Mouse (Mus musculus) macrophage (primary cell): ENCODE data around the gene Dcun1d4. TPM values are rescaled to one million over a fixed set of nuclear protein-coding genes. Genes with fewer than 3 reads are reported as not detected.

Source experiments
- H3K27ac ChIP-seq: fragments of 350-480 bp; formaldehyde crosslinking; 2 replicates; pipeline ENCODE4 v1.9.0; 2021
- H3K36me3 ChIP-seq: fragments of 350-480 bp; formaldehyde crosslinking; 2 replicates; pipeline ENCODE4 v1.9.0; 2021; ENCODE audit errors: inconsistent target
- H3K4me3 ChIP-seq: fragments of 350-480 bp; formaldehyde crosslinking; 2 replicates; pipeline ENCODE4 v1.9.0; 2021; ENCODE audit errors: inconsistent target
- H3K79me2 ChIP-seq: fragments of 350-480 bp; formaldehyde crosslinking; 2 replicates; pipeline ENCODE4 v1.9.0; 2021; ENCODE audit errors: inconsistent target
- WGBS: methylation state at CpG from one replicate; pipeline ENCODE4 v1.1.7; 2026; ENCODE audit warnings: inconsistent platforms; ENCODE audit not compliant: missing documents; 5-methylcytosine and 5-hydroxymethylcytosine counted together
- polyA plus RNA-seq: library from polyadenylated mRNA; stranded (reverse); fragments of 250-400 nt; gene quantifications from 3 replicates; pipeline ENCODE4 v1.2.4, GENCODE M21; 2018; ENCODE audit warnings: inconsistent platforms

Gene Dcun1d4
- polyA plus RNA-seq, 1 experiment from 2014 or later = 4.0 TPM

DNA sequence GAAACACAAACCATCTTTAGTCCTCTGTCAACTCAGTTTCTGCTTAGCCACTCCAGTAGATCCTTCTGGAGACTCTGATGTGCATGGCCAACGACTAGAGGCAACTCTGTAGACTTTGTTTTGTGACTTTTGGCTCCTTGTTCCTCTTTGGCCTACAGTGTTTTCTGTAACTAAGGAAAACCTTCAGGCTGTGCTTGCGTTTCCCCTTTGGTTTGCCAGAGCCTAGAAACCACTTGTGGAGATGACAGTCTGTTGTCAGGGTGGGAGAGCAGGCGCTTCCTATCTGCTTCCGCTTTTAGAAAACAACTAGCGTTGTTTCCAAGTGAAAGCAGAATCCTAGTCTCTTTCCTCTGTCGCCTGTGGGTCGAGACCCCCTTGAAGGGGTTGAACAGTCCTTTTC, 67.4 kb downstream of the Dcun1d4 start:
- Histone ChIP-seq H3K4me3 (no peak overlapping the region), H3K79me2 (no peaks in the 10 kb centered on the region), H3K36me3 (no peaks in the 10 kb centered on the region), H3K27ac (no peak overlapping the region)
- 46% methylated on average over 7 of the region's 7 CpGs for WGBS

DNA sequence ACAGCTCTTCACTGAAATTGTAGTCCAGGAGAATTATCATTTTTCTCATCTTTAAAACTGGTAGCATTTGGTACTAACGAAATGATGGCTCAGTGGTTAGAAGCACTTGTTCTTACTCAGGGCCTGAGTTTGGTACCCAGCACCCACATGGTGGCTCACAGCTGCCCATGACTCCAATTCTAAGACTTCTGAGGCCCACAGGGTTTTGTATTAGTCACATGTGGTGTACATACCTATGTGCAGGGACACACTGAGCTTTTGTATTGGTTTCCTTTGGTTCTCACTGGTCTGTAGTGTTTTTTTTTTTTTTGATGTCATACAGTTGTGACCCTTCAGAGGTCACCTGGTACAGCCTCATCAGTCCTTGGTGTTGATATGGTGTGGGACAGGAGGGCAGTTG, 68.0 kb downstream of the Dcun1d4 start:
- Histone ChIP-seq H3K36me3 (no peaks in the 10 kb centered on the region), H3K27ac (no peak overlapping the region), H3K4me3 (no peak overlapping the region), H3K79me2 (no peaks in the 10 kb centered on the region)
- WGBS = 100% methylated on average over 1 of the region's 1 CpGs

DNA sequence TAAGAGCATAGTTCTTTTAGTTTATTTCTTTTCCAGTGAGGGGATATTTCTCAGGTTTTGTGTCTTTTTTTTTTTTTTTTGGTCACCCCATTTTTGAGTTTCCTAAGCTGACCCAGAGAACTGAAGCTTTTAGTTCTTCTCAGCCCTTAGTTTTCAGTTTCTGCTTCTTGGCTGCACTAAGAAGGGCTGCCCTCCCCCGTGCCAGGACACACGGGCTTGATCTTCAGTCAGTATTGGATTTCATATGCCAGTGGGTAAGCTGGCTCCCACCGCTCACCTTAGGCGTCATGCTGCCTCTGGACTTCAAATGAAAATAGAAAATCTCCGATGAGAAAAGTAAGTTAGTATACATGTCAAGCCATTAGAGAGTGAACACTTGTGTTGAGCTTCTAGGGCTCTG, 71.0 kb downstream of the Dcun1d4 start:
- Histone ChIP-seq H3K79me2 (no peaks in the 10 kb centered on the region), H3K36me3 (no peaks in the 10 kb centered on the region), H3K4me3 (no peak overlapping the region), H3K27ac (no peak overlapping the region)
- WGBS = 100% methylated on average over 4 of the region's 5 CpGs

DNA sequence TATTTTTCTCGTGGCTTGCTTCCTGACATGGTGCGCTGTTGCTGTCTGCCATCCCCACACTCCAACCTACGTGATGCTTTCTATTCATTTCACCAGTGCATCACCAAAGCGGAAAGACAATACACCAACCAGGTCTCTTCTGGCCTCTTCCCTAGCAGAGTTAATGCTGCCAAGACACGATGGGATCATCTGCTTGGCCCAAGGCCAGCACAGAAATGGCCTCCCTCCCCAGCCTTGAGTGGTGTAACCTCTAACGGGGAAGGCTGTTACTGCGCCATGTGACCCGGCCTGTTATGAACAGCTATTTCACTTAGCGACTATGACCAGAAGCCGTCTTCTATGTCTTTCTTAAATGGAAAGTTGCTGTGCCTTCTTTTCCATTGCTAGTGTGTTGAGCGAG, 73.1 kb downstream of the Dcun1d4 start:
- Histone ChIP-seq H3K79me2 (no peaks in the 10 kb centered on the region), H3K27ac (no peak overlapping the region), H3K36me3 (no peaks in the 10 kb centered on the region), H3K4me3 (no peak overlapping the region)
- 93% methylated on average over 11 of the region's 11 CpGs for WGBS

DNA sequence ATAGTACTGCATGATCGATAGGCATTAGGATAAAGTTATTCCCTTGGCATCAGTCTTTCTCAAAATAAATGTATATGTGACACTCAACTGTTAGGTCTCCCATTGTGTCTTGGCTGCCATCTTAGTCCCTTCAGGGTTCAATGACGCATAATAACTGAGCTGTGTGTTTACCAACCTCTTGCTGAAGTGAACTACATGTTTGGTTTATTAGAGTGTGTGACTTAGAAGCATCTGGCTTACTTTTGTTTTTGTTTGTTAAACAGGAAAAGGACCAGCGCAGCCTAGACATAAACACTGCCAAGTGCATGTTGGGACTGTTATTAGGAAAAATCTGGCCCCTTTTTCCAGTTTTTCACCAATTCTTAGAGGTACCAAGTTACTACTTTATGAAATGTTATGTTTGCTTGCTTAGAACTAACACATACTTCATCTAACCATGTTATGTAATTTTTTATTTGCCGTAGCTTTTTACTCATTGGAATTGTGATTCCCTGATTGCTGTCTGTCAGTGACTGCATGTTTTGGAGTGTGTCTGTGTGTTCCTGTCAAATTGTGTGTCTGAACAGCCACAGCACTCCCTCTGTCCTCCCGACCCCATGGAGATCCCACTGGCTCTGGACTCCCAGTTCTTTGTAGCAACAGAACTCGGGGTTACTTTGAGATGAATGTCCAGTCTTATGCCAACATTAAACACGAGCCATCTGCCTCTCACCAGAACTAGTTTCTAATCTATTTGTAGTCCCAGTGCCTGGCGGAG, 74.5 kb downstream of the Dcun1d4 start:
- Histone ChIP-seq H3K79me2 (no peaks in the 10 kb centered on the region), H3K4me3 (no peak overlapping the region), H3K36me3 (no peaks in the 10 kb centered on the region), H3K27ac (no peak overlapping the region)
- WGBS = 94% methylated on average over 8 of the region's 8 CpGs

GRCm38 (mm10) chr5:73556733-73557425, 76.1 kb downstream of the Dcun1d4 start:
- H3K4me3 ChIP-seq = no peak overlapping the region
- WGBS = 88% methylated on average over 12 of the region's 12 CpGs
- H3K36me3 ChIP-seq = no peaks in the 10 kb centered on the region
- no peak overlapping the region for H3K27ac ChIP-seq
- H3K79me2 ChIP-seq = no peaks in the 10 kb centered on the region

- Histone ChIP-seq H3K4me3 (no peak overlapping the region), H3K36me3 (no peaks in the 10 kb centered on the region), H3K27ac (no peak overlapping the region), H3K79me2 (no peaks in the 10 kb centered on the region)
- WGBS = 89% methylated on average over 6 of the region's 6 CpGs
Measured at GRCm38 (mm10) chr5:73558756-73559155, 78.0 kb downstream of the Dcun1d4 start.

DNA sequence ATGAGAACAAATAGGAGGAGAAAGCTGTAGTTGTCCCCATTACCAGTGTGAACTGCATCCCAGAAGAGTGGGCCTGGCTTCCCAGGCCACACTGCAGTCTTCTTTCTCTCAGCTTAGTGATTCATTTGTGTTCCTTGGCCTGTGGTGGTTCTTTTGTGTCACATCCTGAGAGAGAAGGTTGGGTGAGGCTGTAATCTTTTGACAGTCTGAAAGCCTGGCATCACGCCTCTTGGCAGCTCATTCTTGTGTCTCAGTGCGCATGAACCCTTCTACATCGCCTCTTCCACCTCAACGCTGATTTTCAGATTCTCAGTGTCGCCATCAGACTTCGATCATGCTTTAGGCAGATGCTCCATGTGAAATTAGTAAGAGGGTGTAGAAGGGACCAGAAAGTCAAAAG, 83.2 kb downstream of the Dcun1d4 start:
- H3K4me3 ChIP-seq = no peak overlapping the region
- H3K27ac ChIP-seq = no peak overlapping the region
- H3K79me2 ChIP-seq = no peaks in the 10 kb centered on the region
- no peaks in the 10 kb centered on the region for H3K36me3 ChIP-seq
- WGBS = 88% methylated on average over 6 of the region's 6 CpGs

DNA sequence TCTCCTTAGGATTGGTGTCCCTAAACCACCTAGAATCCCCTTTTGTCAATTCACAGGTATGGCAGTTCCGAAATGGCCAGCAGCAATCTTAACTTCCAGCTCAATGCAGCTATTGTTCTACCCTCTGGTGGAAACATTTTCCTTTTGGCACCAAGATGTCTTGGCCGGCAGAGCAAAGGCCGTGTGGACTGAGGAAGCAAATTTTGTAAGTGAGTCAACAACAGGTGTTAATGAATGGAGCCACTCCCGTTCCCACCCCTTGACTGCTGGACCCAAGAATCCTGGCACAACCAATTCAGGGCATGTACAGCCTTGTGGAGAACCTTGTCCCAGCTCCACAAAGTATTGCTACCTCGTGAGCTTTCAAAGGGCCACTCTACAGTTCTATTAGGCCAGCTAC, 85.3 kb downstream of the Dcun1d4 start:
- WGBS = 84% methylated on average over 4 of the region's 5 CpGs
- H3K36me3 ChIP-seq = no peaks in the 10 kb centered on the region
- H3K79me2 ChIP-seq = no peaks in the 10 kb centered on the region
- no peak overlapping the region for H3K4me3 ChIP-seq
- no peak overlapping the region for H3K27ac ChIP-seq

DNA sequence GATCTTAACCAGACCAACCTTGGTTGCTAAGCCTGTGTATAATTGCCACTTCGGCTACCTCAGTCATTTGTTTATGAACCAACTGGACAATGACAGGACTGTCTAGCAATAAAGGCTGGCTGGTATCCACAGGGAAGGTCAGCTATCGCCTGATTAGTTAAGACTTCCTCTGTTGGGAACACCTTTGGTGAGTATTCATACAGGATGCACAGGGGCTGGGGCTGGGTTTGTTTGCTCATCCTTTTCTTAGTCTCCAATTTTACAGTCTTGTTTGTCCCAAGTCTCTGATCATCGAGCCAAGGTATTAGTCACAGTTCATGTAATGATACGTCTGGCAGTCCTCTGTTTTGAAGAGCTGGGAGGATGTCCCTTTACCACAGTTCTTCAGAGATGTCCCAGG, 86.1 kb downstream of the Dcun1d4 start:
- 87% methylated on average over 4 of the region's 4 CpGs for WGBS
- H3K27ac ChIP-seq = no peak overlapping the region
- H3K79me2 ChIP-seq = no peaks in the 10 kb centered on the region
- no peak overlapping the region for H3K4me3 ChIP-seq
- H3K36me3 ChIP-seq = no peaks in the 10 kb centered on the region

GRCm38 (mm10) chr5:73569181-73569580, 88.4 kb downstream of the Dcun1d4 start:
- Histone ChIP-seq H3K36me3 (no peaks in the 10 kb centered on the region), H3K79me2 (no peaks in the 10 kb centered on the region), H3K4me3 (no peak overlapping the region), H3K27ac (no peak overlapping the region)
- 85% methylated on average over 5 of the region's 5 CpGs for WGBS

GRCm38 (mm10) chr5:73571395-73572156, 90.8 kb downstream of the Dcun1d4 start:
- Histone ChIP-seq H3K36me3 (no peaks in the 10 kb centered on the region), H3K4me3 (no peak overlapping the region), H3K27ac (no peak overlapping the region), H3K79me2 (no peaks in the 10 kb centered on the region)
- 89% methylated on average over 6 of the region's 6 CpGs for WGBS

- Histone ChIP-seq H3K27ac (no peak overlapping the region), H3K79me2 (no peaks in the 10 kb centered on the region), H3K36me3 (no peaks in the 10 kb centered on the region), H3K4me3 (no peak overlapping the region)
- 56% methylated on average over 2 of the region's 2 CpGs for WGBS
Measured at GRCm38 (mm10) chr5:73572846-73573245, 92.0 kb downstream of the Dcun1d4 start.

DNA sequence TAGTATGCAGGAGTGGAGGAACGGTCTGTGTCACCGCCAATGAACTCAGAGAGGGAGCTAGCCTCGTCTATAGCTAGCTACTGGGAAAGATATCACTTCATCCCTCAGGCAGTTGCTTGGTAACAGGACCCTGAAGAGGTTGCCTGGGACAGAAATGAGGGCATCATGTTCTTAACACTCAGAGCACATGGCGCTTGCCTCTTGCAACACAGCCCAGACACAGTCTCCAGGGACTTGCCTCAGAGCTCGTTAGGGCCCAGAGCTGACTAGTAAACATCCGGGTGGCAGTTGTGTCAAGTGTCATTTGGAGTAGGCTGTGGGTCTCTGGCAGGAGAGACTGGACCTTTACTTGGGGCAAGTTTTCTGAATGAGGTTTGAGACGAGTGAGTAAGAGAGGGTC, 93.0 kb downstream of the Dcun1d4 start:
- WGBS = 89% methylated on average over 7 of the region's 7 CpGs
- Histone ChIP-seq H3K27ac (no peak overlapping the region), H3K79me2 (no peaks in the 10 kb centered on the region), H3K4me3 (no peak overlapping the region), H3K36me3 (no peaks in the 10 kb centered on the region)

DNA sequence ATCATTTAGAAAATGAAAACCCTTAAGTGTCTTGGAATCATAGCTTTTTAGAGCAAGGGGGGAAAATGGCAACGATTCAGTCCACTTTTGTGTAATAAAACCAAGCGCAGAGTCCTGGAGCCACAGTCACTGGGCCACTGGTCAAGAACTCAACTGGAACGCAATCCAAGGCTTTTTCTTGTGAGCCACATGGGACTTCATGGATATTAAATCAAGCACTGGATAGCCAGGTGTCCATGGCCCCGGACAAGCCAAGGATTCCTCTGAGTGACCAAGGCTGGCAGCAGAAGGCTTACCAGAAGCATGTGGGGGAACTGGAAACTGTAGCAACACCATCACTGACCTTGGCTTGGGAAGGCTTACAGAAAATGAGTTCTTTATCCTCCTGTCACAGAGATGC, 93.8 kb downstream of the Dcun1d4 start:
- H3K79me2 ChIP-seq = no peaks in the 10 kb centered on the region
- H3K4me3 ChIP-seq = no peak overlapping the region
- WGBS = 98% methylated on average over 4 of the region's 4 CpGs
- no peaks in the 10 kb centered on the region for H3K36me3 ChIP-seq
- H3K27ac ChIP-seq = no peak overlapping the region
